In the genomic region with DNA sequence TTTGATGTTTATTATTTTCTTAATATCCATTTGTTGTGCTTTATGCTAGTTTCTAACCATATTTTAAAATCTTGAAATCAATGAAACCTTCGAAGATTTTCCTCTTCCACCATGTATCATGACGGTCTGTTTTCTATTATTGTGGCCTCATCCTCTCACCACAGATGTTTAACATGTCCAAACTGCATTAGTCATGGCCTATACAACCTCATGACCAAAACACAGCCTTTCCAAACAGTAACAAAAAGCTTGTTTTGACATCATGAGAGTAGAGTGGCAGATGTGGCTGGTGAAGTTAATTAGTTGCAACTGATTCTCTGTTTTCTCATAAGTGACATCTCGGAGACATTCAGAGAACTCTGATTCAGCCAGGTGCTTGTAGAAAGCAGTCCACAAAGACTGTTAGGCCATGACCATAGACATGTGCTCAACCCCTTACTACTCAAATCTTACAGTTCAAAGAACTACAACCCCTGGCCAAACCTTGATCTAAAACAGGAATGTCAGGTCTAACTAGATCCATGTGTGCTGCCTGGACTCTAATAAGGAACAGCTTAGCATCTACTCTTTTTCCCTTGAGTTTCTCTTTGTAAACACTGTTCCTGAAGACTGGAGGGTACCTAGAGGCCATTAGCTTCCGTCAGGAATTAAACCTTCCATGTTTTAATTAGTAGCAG, we compare ENCODE assay signal across 30 mouse cellular contexts.
A peak's percentile ranks its signal among the peaks of the same experiment; 100 is the strongest.
DNase-seq lines count a peak whose midpoint lies in the region; ATAC-seq lines count a peak whose summit lies in the region.
"Had no signal": no experiment of that assay in that cellular context is flagged by ENCODE, and none has a peak within 500 bp of the region (broad histone marks: within the 10 kb centered on the region; RNA-seq: fewer than 3 reads in every experiment).

No protein-coding gene starts in this region.

- no peaks in the 10 kb centered on the region for H3K9me3 ChIP-seq in embryonic facial prominence, embryonic 15.5 days (replicated peaks)
- no peaks in the 10 kb centered on the region for H3K9me3 ChIP-seq in limb, embryonic 13.5 days
- H3K9me3 ChIP-seq: heart, embryonic 12.5 days; intestine, embryonic 15.5 days; limb, embryonic 15.5 days; liver, embryonic 15.5 days; neural tube, embryonic 13.5 days had no signal

- no peak overlapping the region for H3K27ac ChIP-seq in embryonic facial prominence, embryonic 15.5 days (replicated peaks)
- no peak overlapping the region for H3K27ac ChIP-seq in limb, embryonic 13.5 days
- H3K27ac ChIP-seq: hindbrain, embryonic 14.5 days; intestine, embryonic 15.5 days; limb, embryonic 15.5 days; liver, embryonic 15.5 days; neural tube, embryonic 13.5 days; stomach, postnatal 0 days had no signal

- H3K27me3 ChIP-seq in embryonic facial prominence, embryonic 15.5 days = no peaks in the 10 kb centered on the region
- no peaks in the 10 kb centered on the region for H3K27me3 ChIP-seq in limb, embryonic 13.5 days
- H3K27me3 ChIP-seq: heart, embryonic 12.5 days; intestine, embryonic 15.5 days; limb, embryonic 15.5 days; liver, embryonic 15.5 days; neural tube, embryonic 13.5 days had no signal

- peak; percentile 74 for DNase-seq in embryo, embryonic 10 days (ENCODE audit: low spot score)
- DNase-seq in embryo, embryonic 9.5 days (ENCODE audit: extremely low spot score) = peak; percentile 32
- no peak for DNase-seq in gastrocnemius, adult 8-10 months (ENCODE audit: low spot score in 2 of 2)
- DNase-seq in urinary bladder, postnatal 36 days (ENCODE audit: low spot score in 2 of 2) = no peak
- DNase-seq: adrenal gland, postnatal 14 days; cerebellum, adult 8-10 months; cerebellum, postnatal 36 days; gastrocnemius, postnatal 10 days; heart, adult 18-20 months; heart, postnatal 14 days; kidney, adult 9 months; kidney, postnatal 14 days; lung, postnatal 4 days; thymus, adult 2 months; thymus, postnatal 4 days had no signal

- no peak overlapping the region for H3K4me3 ChIP-seq in embryonic facial prominence, embryonic 15.5 days (replicated peaks)
- H3K4me3 ChIP-seq in limb, embryonic 13.5 days = no peak overlapping the region
- H3K4me3 ChIP-seq: erythroblast, embryonic 14.5 days; heart, embryonic 12.5 days; intestine, embryonic 15.5 days; limb, embryonic 15.5 days; liver, embryonic 15.5 days; myocyte; neural tube, embryonic 13.5 days had no signal

- H3K4me2 ChIP-seq in embryonic facial prominence, embryonic 15.5 days (replicated peaks) = no peak overlapping the region
- H3K4me2 ChIP-seq in limb, embryonic 13.5 days (replicated peaks) = no peak overlapping the region
- H3K4me2 ChIP-seq: heart, embryonic 12.5 days; hindbrain, embryonic 14.5 days; intestine, embryonic 15.5 days; limb, embryonic 15.5 days; liver, embryonic 15.5 days; neural tube, embryonic 13.5 days had no signal

- WGBS in embryonic facial prominence, embryonic 15.5 days = 31% methylated on average over 4 of the region's 4 CpGs
- WGBS in limb, embryonic 13.5 days = 32% methylated on average over 4 of the region's 4 CpGs

- no peak overlapping the region for H3K9ac ChIP-seq in embryonic facial prominence, embryonic 15.5 days
- no peak overlapping the region for H3K9ac ChIP-seq in limb, embryonic 13.5 days
- H3K9ac ChIP-seq: heart, embryonic 12.5 days; hindbrain, embryonic 14.5 days; intestine, embryonic 15.5 days; limb, embryonic 15.5 days; liver, embryonic 15.5 days; neural tube, embryonic 13.5 days had no signal

- no peaks in the 10 kb centered on the region for H3K4me1 ChIP-seq in embryonic facial prominence, embryonic 15.5 days
- H3K4me1 ChIP-seq in limb, embryonic 13.5 days = peaks cover 7% of the 10 kb centered on the region; the same call in 1 of the 2 replicates
- H3K4me1 ChIP-seq: heart, embryonic 12.5 days; intestine, embryonic 15.5 days; limb, embryonic 15.5 days; liver, embryonic 15.5 days; neural tube, embryonic 13.5 days had no signal

- no peaks in the 10 kb centered on the region for H3K36me3 ChIP-seq in embryonic facial prominence, embryonic 15.5 days
- no peaks in the 10 kb centered on the region for H3K36me3 ChIP-seq in limb, embryonic 13.5 days
- H3K36me3 ChIP-seq: heart, embryonic 12.5 days; intestine, embryonic 15.5 days; limb, embryonic 15.5 days; liver, embryonic 15.5 days; neural tube, embryonic 13.5 days had no signal

- 0 out of 2 replicates have a peak, but pooled peaks have one; percentile 24 for ATAC-seq in embryonic facial prominence, embryonic 15.5 days (ENCODE audit: insufficient number of reproducible peaks, low FRiP score, low TSS enrichment, low read depth)
- peak; percentile 73; the same call in 1 of the 2 replicates for ATAC-seq in limb, embryonic 13.5 days (ENCODE audit: low FRiP score, low read depth)
- ATAC-seq in cerebellum, adult (ENCODE audit: insufficient number of reproducible peaks, low FRiP score, low TSS enrichment) = no peak
- ATAC-seq: CD4-positive, CD25-positive, alpha-beta regulatory T cell, adult 4 months; forebrain, embryonic 14.5 days; intestine, embryonic 15.5 days; midbrain, embryonic 16.5 days had no signal

Comparison
In these comparisons a context has a peak if more than half of its experiments do, and no peak if none do; other contexts are left out.
1. DNase-seq: peak in embryo, embryonic 10 days (single experiment) and embryo, embryonic 9.5 days (single experiment); none in gastrocnemius, adult 8-10 months (0 of 2) and urinary bladder, postnatal 36 days (0 of 2).